Mouse (Mus musculus) CD8-positive naive resting alpha-beta T cell, adult 2 months (primary cell): ENCODE data around the gene Sufu.

ENCODE experiments used
- DNase-seq, 2 experiments: peaks; one replicate each; pipeline ENCODE4 v3.0.0; 2022; ENCODE audit warnings: low read depth in 2 of 2, low spot score in 2 of 2

The Sufu gene

DNA sequence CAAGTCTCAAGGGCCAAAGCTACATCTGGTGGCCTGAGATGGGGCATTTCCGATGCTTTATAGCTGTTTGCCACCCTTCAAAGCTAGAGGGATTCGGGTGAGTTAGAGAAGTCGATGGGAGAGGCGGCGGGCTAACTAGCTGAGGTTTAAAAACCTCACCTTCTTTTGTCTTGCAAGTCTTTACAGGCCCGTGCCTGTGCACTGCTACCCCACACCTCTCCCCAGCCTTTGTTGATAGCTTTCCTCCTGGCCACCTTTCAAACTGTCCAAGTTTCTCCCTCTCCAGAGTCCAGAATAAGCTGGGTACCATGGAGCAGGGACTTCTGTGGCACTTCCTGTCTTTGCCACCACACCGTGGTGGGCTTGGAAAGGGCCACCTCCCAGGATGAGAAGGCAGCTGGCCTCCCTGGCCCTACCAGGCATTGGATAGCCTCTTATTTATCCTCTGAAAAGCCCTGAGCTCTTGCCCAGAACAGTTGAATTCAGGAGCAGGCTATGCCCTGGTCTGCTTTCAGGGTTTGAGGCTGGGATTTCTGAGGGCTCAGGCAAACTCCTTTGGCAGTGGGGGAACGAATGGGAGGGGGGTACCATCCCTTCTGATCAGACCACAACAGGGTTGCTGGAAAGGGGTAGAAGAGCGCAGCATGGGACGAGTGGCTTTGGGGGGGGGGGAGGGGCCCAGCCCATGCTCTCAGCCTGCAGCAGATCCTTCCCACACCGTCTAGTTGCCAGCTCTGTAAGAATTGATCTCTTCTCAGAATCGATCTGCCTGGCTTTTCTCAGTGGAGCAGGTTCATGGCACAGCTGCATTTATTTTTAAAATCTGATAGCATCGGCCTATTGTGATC, 133.1 kb downstream of the Sufu start:
- no peak for DNase-seq

GRCm38 (mm10) chr19:46530449-46530990, 133.8 kb downstream of the Sufu start:
- no peak for DNase-seq

- DNase-seq, result no peak
Measured at GRCm38 (mm10) chr19:46531071-46532030, 134.7 kb downstream of the Sufu start.

DNA sequence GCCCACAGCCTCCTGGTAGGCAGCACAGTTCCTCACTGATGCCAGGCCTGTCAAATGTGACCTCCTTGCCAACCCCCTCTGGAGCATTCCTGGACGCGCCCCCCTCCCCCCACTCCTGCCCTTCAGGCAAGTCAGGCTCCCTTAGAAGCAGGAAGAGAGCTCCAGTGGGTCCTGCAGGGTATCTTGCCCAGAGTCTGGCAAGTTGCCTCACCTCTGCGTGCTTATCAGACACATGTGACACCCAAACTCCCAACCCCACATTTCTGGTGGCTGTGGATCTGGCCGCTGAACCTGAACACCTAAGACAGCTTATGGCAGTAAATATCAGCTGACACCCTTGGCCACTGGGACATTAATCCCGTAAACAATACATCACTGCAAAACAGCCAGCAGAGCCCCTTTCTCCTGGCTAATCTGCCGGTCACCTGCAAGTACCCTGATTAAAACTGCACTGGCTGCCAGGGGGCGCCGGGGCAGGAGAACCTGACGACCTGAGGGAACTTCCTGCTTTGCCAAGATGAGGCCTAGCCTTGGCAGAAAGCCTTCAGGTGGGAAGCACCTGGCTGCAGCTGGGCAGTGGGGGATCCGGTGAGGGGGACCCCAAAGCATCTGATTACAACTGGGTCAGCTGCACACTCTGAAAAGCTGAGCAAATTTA, 135.5 kb downstream of the Sufu start:
- no peak for DNase-seq

- no peak for DNase-seq
Measured at GRCm38 (mm10) chr19:46533066-46533465, 136.4 kb downstream of the Sufu start.

GRCm38 (mm10) chr19:46533525-46533924, 136.8 kb downstream of the Sufu start:
- no peak for DNase-seq

GRCm38 (mm10) chr19:46534542-46535098, 137.9 kb downstream of the Sufu start:
- DNase-seq, result no peak

- DNase-seq, result no peak
Measured at GRCm38 (mm10) chr19:46537357-46537756, 140.7 kb downstream of the Sufu start.

- no peak for DNase-seq
Measured at GRCm38 (mm10) chr19:46538213-46538612, 141.5 kb downstream of the Sufu start.
